Mouse (Mus musculus) cerebellum, adult 2 months (tissue): Measurements from ENCODE around the gene Twf1. TPM values are rescaled to one million over a fixed set of nuclear protein-coding genes. Genes with fewer than 3 reads are reported as not detected.
A peak's percentile ranks its signal among the peaks of the same experiment; 100 is the strongest.

ENCODE experiments used
- DNase-seq, 2 experiments: peaks; one replicate each; pipeline ENCODE4 v3.0.0; 2021
- H3K27ac ChIP-seq: fragments of 200-500 bp; 2 replicates; pipeline ENCODE4 v1.5.1; 2012; ENCODE audit warnings: low read length, control low read depth, inconsistent platforms; ENCODE audit not compliant: insufficient read depth
- H3K27me3 ChIP-seq: fragments of 200-500 bp; 2 replicates; pipeline ENCODE4 v1.6.1; 2012; ENCODE audit warnings: inconsistent platforms, mild to moderate bottlenecking, low read length, moderate library complexity; ENCODE audit not compliant: control insufficient read depth, insufficient read depth
- H3K4me1 ChIP-seq: fragments of 200-500 bp; 2 replicates; pipeline ENCODE4 v1.6.1; 2011; ENCODE audit warnings: low read length; ENCODE audit not compliant: control insufficient read depth, insufficient read depth
- H3K4me3 ChIP-seq: fragments of 200-500 bp; replicated peaks from 2 replicates; pipeline ENCODE3; 2011; ENCODE audit warnings: mild to moderate bottlenecking, low read depth, low read length, control low read depth; ENCODE audit not compliant: insufficient read depth
- CTCF ChIP-seq: fragments of 200-500 bp; IDR thresholded peaks from 2 replicates; pipeline ENCODE4 v1.5.1; 2011; ENCODE audit warnings: low read depth, mild to moderate bottlenecking, control low read depth, low read length, moderate library complexity, borderline replicate concordance; ENCODE audit not compliant: insufficient read depth
- POLR2A ChIP-seq: fragments of 200-500 bp; IDR thresholded peaks from 2 replicates; pipeline ENCODE4 v1.6.1; 2011; ENCODE audit warnings: low read length, control low read depth, borderline replicate concordance; ENCODE audit not compliant: insufficient read depth
- WGBS: fragments of 180-500 bp; shearing (Covaris S2); methylation state at CpG from one replicate; pipeline ENCODE4 v1.1.7; 2018; 5-methylcytosine and 5-hydroxymethylcytosine counted together
- polyA plus RNA-seq: library from polyadenylated mRNA; depleted of rRNA; stranded (reverse); fragments of >200 nt; gene quantifications from 2 replicates; pipeline ENCODE4 v1.2.3, GENCODE M21; 2012

Twf1 gene
- polyA plus RNA-seq, 1 experiment: 49.6 TPM

GRCm38 (mm10) chr15:94587826-94588715 lies 1.6 kb downstream of the Twf1 start:
- H3K4me1 ChIP-seq: no peaks in the 10 kb centered on the region
- WGBS: 88% methylated on average over 9 of the region's 9 CpGs
- no peak for TF ChIP-seq CTCF
- no peak for TF ChIP-seq POLR2A
- DNase-seq: no peak
- H3K4me3 ChIP-seq: no peak overlapping the region
- no peaks in the 10 kb centered on the region for H3K27me3 ChIP-seq
- H3K27ac ChIP-seq: no peak overlapping the region

GRCm38 (mm10) chr15:94584738-94585137 lies 5.0 kb downstream of the Twf1 start:
- no peaks in the 10 kb centered on the region for H3K27me3 ChIP-seq
- TF ChIP-seq CTCF (no peak), POLR2A (no peak)
- no peak overlapping the region for H3K4me3 ChIP-seq
- 80% methylated on average over 4 of the region's 4 CpGs for WGBS
- DNase-seq: no peak
- no peak overlapping the region for H3K27ac ChIP-seq
- no peaks in the 10 kb centered on the region for H3K4me1 ChIP-seq

- DNase-seq: no peak
- Histone ChIP-seq H3K27me3 (no peaks in the 10 kb centered on the region), H3K27ac (no peak overlapping the region), H3K4me1 (no peaks in the 10 kb centered on the region), H3K4me3 (no peak overlapping the region)
- TF ChIP-seq POLR2A: no peak
- no peak for TF ChIP-seq CTCF
- WGBS: 87% methylated on average over 10 of the region's 10 CpGs
Measured at GRCm38 (mm10) chr15:94583153-94583552, 6.5 kb downstream of the Twf1 start.

- no peaks in the 10 kb centered on the region for H3K27me3 ChIP-seq
- H3K4me3 ChIP-seq: no peak overlapping the region
- no peaks in the 10 kb centered on the region for H3K4me1 ChIP-seq
- H3K27ac ChIP-seq: no peak overlapping the region
- WGBS: 63% methylated on average over 7 of the region's 7 CpGs
- TF ChIP-seq CTCF (no peak), POLR2A (no peak)
- DNase-seq: no peak
Measured at GRCm38 (mm10) chr15:94582000-94582593, 7.6 kb downstream of the Twf1 start.

GRCm38 (mm10) chr15:94574566-94575268 lies 15.0 kb downstream of the Twf1 start:
- H3K27ac ChIP-seq: no peak overlapping the region
- WGBS: 63% methylated on average over 4 of the region's 4 CpGs
- DNase-seq: no peak
- no peak for TF ChIP-seq CTCF
- TF ChIP-seq POLR2A: no peak
- no peaks in the 10 kb centered on the region for H3K27me3 ChIP-seq
- H3K4me1 ChIP-seq: peaks cover 3% of the 10 kb centered on the region; the same call in 1 of the 2 replicates
- H3K4me3 ChIP-seq: no peak overlapping the region

GRCm38 (mm10) chr15:94572746-94573145 lies 16.9 kb downstream of the Twf1 start:
- H3K27ac ChIP-seq: no peak overlapping the region
- TF ChIP-seq POLR2A (no peak), CTCF (no peak)
- no peak overlapping the region for H3K4me3 ChIP-seq
- peaks cover 3% of the 10 kb centered on the region; the same call in 1 of the 2 replicates for H3K4me1 ChIP-seq
- whole genome bisulfite sequencing: 67% methylated on average over 8 of the region's 8 CpGs
- H3K27me3 ChIP-seq: no peaks in the 10 kb centered on the region
- no peak for DNase-seq

- Histone ChIP-seq H3K4me3 (no peak overlapping the region), H3K4me1 (peaks cover 3% of the 10 kb centered on the region; the same call in 1 of the 2 replicates), H3K27ac (no peak overlapping the region), H3K27me3 (no peaks in the 10 kb centered on the region)
- TF ChIP-seq POLR2A (no peak), CTCF (no peak)
- WGBS: 48% methylated on average over 4 of the region's 4 CpGs
- DNase-seq: peak in 1 of 2 experiments; percentile 18
Measured at GRCm38 (mm10) chr15:94571501-94571900, 18.2 kb downstream of the Twf1 start.
